13 mouse cellular contexts compared by ENCODE assay signal in genomic region chr5:24124175-24124574, GRCm38 (mm10). TPM values are rescaled to one million over a fixed set of nuclear protein-coding genes. Genes with fewer than 3 reads are reported as not detected.
A peak's percentile ranks its signal among the peaks of the same experiment; 100 is the strongest.
DNase-seq lines count a peak whose midpoint lies in the region; ATAC-seq and TF ChIP-seq lines count a peak whose summit lies in the region.
"Had no signal": no experiment of that assay in that cellular context is flagged by ENCODE, and none has a peak within 500 bp of the region (broad histone marks: within the 10 kb centered on the region; RNA-seq: fewer than 3 reads in every experiment).

No protein-coding gene starts in this region.

- H3K4me1 ChIP-seq in heart, embryonic 16.5 days (ENCODE audit: control insufficient read depth, insufficient read depth, low read length), result peaks cover 12% of the 10 kb centered on the region
- peaks cover 39% of the 10 kb centered on the region for H3K4me1 ChIP-seq in forebrain, embryonic 13.5 days
- peaks cover 21% of the 10 kb centered on the region; the same call in 1 of the 2 replicates for H3K4me1 ChIP-seq in midbrain, embryonic 14.5 days (ENCODE audit: control insufficient read depth, insufficient read depth, low read length)
- H3K4me1 ChIP-seq in intestine, postnatal 0 days (replicated peaks; ENCODE audit: control insufficient read depth, insufficient read depth, low read length), result no peaks in the 10 kb centered on the region

- peak overlapping the region; percentile 58 for H3K27ac ChIP-seq in heart, embryonic 16.5 days (ENCODE audit: low read length)
- peak overlapping the region; percentile 90 for H3K27ac ChIP-seq in forebrain, embryonic 13.5 days
- peak overlapping the region; percentile 70 for H3K27ac ChIP-seq in midbrain, embryonic 14.5 days (replicated peaks; ENCODE audit: low read depth, low read length)
- no peak overlapping the region for H3K27ac ChIP-seq in intestine, postnatal 0 days (ENCODE audit: low read depth, low read length)
- H3K27ac ChIP-seq: stomach, postnatal 0 days had no signal

- no peak overlapping the region for H3K4me2 ChIP-seq in heart, embryonic 16.5 days (ENCODE audit: low read depth, low read length)
- H3K4me2 ChIP-seq in forebrain, embryonic 13.5 days, result peak overlapping the region; percentile 38
- no peak overlapping the region for H3K4me2 ChIP-seq in midbrain, embryonic 14.5 days (ENCODE audit: low read length)
- no peak overlapping the region for H3K4me2 ChIP-seq in intestine, postnatal 0 days (replicated peaks; ENCODE audit: low read depth)
- H3K4me2 ChIP-seq: lung, embryonic 14.5 days had no signal

- WGBS in heart, embryonic 16.5 days, result 88% methylated on average over 1 of the region's 1 CpGs
- 4% methylated on average over 1 of the region's 1 CpGs for WGBS in forebrain, embryonic 13.5 days
- 24% methylated on average over 1 of the region's 1 CpGs for WGBS in midbrain, embryonic 14.5 days
- 94% methylated on average over 1 of the region's 1 CpGs for WGBS in intestine, postnatal 0 days

- no peak overlapping the region for H3K9ac ChIP-seq in heart, embryonic 16.5 days (ENCODE audit: low read length)
- H3K9ac ChIP-seq in forebrain, embryonic 13.5 days, result peak overlapping the region; percentile 38
- no peak overlapping the region for H3K9ac ChIP-seq in midbrain, embryonic 14.5 days (replicated peaks; ENCODE audit: low read length)
- no peak overlapping the region for H3K9ac ChIP-seq in intestine, postnatal 0 days (ENCODE audit: low read depth, low read length)
- H3K9ac ChIP-seq: lung, embryonic 14.5 days had no signal

- no peak for ATAC-seq in heart, embryonic 16.5 days (replicated peaks; ENCODE audit: extremely low read depth, insufficient read depth, low FRiP score)
- peak; percentile 80; the same call in 1 of the 2 replicates for ATAC-seq in forebrain, embryonic 13.5 days
- ATAC-seq in midbrain, embryonic 14.5 days (ENCODE audit: low FRiP score, low TSS enrichment), result peak; percentile 69; the same call in 1 of the 2 replicates
- no peak for ATAC-seq in intestine, postnatal 0 days

- no peaks in the 10 kb centered on the region; the same call in 1 of the 2 replicates for H3K36me3 ChIP-seq in heart, embryonic 16.5 days (ENCODE audit: control insufficient read depth, insufficient read depth)
- peaks cover 19% of the 10 kb centered on the region for H3K36me3 ChIP-seq in forebrain, embryonic 13.5 days (ENCODE audit: poor library complexity, severe bottlenecking)
- H3K36me3 ChIP-seq in midbrain, embryonic 14.5 days (ENCODE audit: control insufficient read depth, insufficient read depth, low read length), result 0 out of 2 replicates have a peak, but pooled peaks cover 8% of the 10 kb centered on the region
- H3K36me3 ChIP-seq in intestine, postnatal 0 days (ENCODE audit: control insufficient read depth, insufficient read depth), result no peaks in the 10 kb centered on the region

- no peak for DNase-seq in heart, adult 9 months (ENCODE audit: low spot score in 2 of 2)
- DNase-seq in embryo, embryonic 10.5 days (ENCODE audit: low spot score), result peak; percentile 59
- peak; percentile 54 for DNase-seq in midbrain, embryonic 14.5 days
- no peak for DNase-seq in lung, postnatal 14 days
- DNase-seq: cerebellum, postnatal 10 days; kidney, postnatal 14 days; lung, embryonic 14.5 days; right cerebral cortex, adult 18-20 months had no signal

- H3K4me3 ChIP-seq in heart, embryonic 16.5 days (ENCODE audit: low read length), result no peak overlapping the region
- H3K4me3 ChIP-seq in forebrain, embryonic 13.5 days, result no peak overlapping the region
- H3K4me3 ChIP-seq in midbrain, embryonic 14.5 days (replicated peaks; ENCODE audit: low read depth, low read length), result no peak overlapping the region
- H3K4me3 ChIP-seq in intestine, postnatal 0 days (ENCODE audit: low read depth, low read length), result no peak overlapping the region

- TF ChIP-seq CTCF in intestine, postnatal 0 days (IDR thresholded peaks at IDR 0.05; ENCODE audit: low read depth), result no peak

- H3K27me3 ChIP-seq in heart, embryonic 16.5 days (ENCODE audit: control insufficient read depth, insufficient read depth, low read length), result no peaks in the 10 kb centered on the region
- H3K27me3 ChIP-seq in forebrain, embryonic 13.5 days, result no peaks in the 10 kb centered on the region
- no peaks in the 10 kb centered on the region for H3K27me3 ChIP-seq in midbrain, embryonic 14.5 days (ENCODE audit: control insufficient read depth, insufficient read depth, low read length)
- H3K27me3 ChIP-seq in intestine, postnatal 0 days (replicated peaks; ENCODE audit: control insufficient read depth, insufficient read depth, low read length), result no peaks in the 10 kb centered on the region
- H3K27me3 ChIP-seq: CH12.LX had no signal

- no peaks in the 10 kb centered on the region for H3K9me3 ChIP-seq in heart, embryonic 16.5 days (replicated peaks; ENCODE audit: control insufficient read depth, low read length)
- H3K9me3 ChIP-seq in forebrain, embryonic 13.5 days (replicated peaks), result no peaks in the 10 kb centered on the region
- no peaks in the 10 kb centered on the region for H3K9me3 ChIP-seq in midbrain, embryonic 14.5 days (ENCODE audit: control insufficient read depth, low read length)
- no peaks in the 10 kb centered on the region for H3K9me3 ChIP-seq in intestine, postnatal 0 days (ENCODE audit: control insufficient read depth)

RNA-seq across cellular contexts. Expression of gene Klhl7, which starts 23.8 kb away (rescaled TPM):
- 43.8 and 49.2 TPM in 2 replicates for polyA plus RNA-seq in heart, embryonic 16.5 days (2015; fragmentation: Nextera tagmentation; extraction: Ambion mirVana)
- polyA plus RNA-seq in forebrain, embryonic 13.5 days (2015; fragmentation: Nextera tagmentation; extraction: Ambion mirVana), result 176 and 178 TPM in 2 replicates
- 177 and 194 TPM in 2 replicates for polyA plus RNA-seq in midbrain, embryonic 14.5 days (2014; fragmentation: Nextera tagmentation; extraction: Ambion mirVana)
- polyA plus RNA-seq in intestine, postnatal 0 days (2015; fragmentation: Nextera tagmentation; extraction: Ambion mirVana), result 14.8 and 15.1 TPM in 2 replicates

RNA-seq across cellular contexts. Expression of gene Nupl2, which starts 40.6 kb away (rescaled TPM):
- 11.5 and 13.2 TPM in 2 replicates for polyA plus RNA-seq in heart, embryonic 16.5 days (2015; fragmentation: Nextera tagmentation; extraction: Ambion mirVana)
- polyA plus RNA-seq in forebrain, embryonic 13.5 days (2015; fragmentation: Nextera tagmentation; extraction: Ambion mirVana), result 15.2 and 17.0 TPM in 2 replicates
- polyA plus RNA-seq in midbrain, embryonic 14.5 days (2014; fragmentation: Nextera tagmentation; extraction: Ambion mirVana), result 13.0 and 17.0 TPM in 2 replicates
- polyA plus RNA-seq in intestine, postnatal 0 days (2015; fragmentation: Nextera tagmentation; extraction: Ambion mirVana), result 4.7 and 6.6 TPM in 2 replicates

Comparison
In these comparisons a context has a peak if more than half of its experiments do, and no peak if none do; other contexts are left out.
1. ATAC-seq: peak in forebrain, embryonic 13.5 days (single experiment) and midbrain, embryonic 14.5 days (single experiment); none in heart, embryonic 16.5 days (single experiment) and intestine, postnatal 0 days (single experiment).
2. DNase-seq: peak in embryo, embryonic 10.5 days (single experiment) and midbrain, embryonic 14.5 days (single experiment); none in heart, adult 9 months (0 of 2) and lung, postnatal 14 days (single experiment).